Mouse (Mus musculus) forebrain, postnatal 0 days (tissue): Measurements from ENCODE around the gene Lamc2. TPM values are rescaled to one million over a fixed set of nuclear protein-coding genes. Genes with fewer than 3 reads are reported as not detected.
A peak's percentile ranks its signal among the peaks of the same experiment; 100 is the strongest.

ENCODE experiments used
- ATAC-seq: fragments of 200-750 bp; cut with Nextera tagmentation; 2 replicates; pipeline ENCODE4 v1.8.0; 2017; ENCODE audit warnings: mild to moderate bottlenecking, moderate library complexity
- DNase-seq: peaks from one replicate; pipeline ENCODE4 v3.0.0-alpha.2; 2015
- H3K27ac ChIP-seq: fragments of 300-500 bp; sonication (generic); 2 replicates; pipeline ENCODE4 v1.5.1; 2014; ENCODE audit warnings: low read depth, mild to moderate bottlenecking, antibody characterized with exemption, low read length, moderate library complexity, mixed read lengths
- H3K27me3 ChIP-seq: fragments of 300-500 bp; sonication (generic); 2 replicates; pipeline ENCODE4 v1.6.1; 2014; ENCODE audit warnings: mild to moderate bottlenecking, low read length, mixed read lengths; ENCODE audit not compliant: insufficient read depth
- H3K36me3 ChIP-seq: fragments of 300-500 bp; sonication (generic); 2 replicates; pipeline ENCODE4 v1.6.1; 2014; ENCODE audit warnings: mild to moderate bottlenecking, moderate library complexity; ENCODE audit not compliant: insufficient read depth
- H3K4me1 ChIP-seq: fragments of 300-500 bp; sonication (generic); 2 replicates; pipeline ENCODE4 v1.6.1; 2014; ENCODE audit warnings: antibody characterized with exemption; ENCODE audit not compliant: insufficient read depth
- H3K4me2 ChIP-seq: fragments of 300-500 bp; sonication (generic); 2 replicates; pipeline ENCODE4 v1.6.1; 2014; ENCODE audit warnings: low read depth, mild to moderate bottlenecking, moderate library complexity
- H3K4me3 ChIP-seq: fragments of 300-500 bp; sonication (generic); 2 replicates; pipeline ENCODE4 v1.5.1; 2014; ENCODE audit warnings: low read depth, low read length, mixed read lengths
- H3K9ac ChIP-seq: fragments of 300-500 bp; sonication (generic); 2 replicates; pipeline ENCODE4 v1.6.1; 2014; ENCODE audit warnings: mild to moderate bottlenecking
- H3K9me3 ChIP-seq: fragments of 300-500 bp; sonication (generic); 2 replicates; pipeline ENCODE4 v1.6.1; 2016; ENCODE audit warnings: low read length
- CTCF ChIP-seq: sonication (generic); IDR thresholded peaks from 2 replicates; pipeline ENCODE4 v1.5.1; 2016; ENCODE audit warnings: antibody characterized with exemption, control low read depth, low read depth
- WGBS: fragments of 180-500 bp; shearing (Covaris S2); extraction: QIAGEN DNeasy Blood & Tissue Kit; methylation state at CpG from one replicate; pipeline ENCODE4 v1.1.7; 2014; 5-methylcytosine and 5-hydroxymethylcytosine counted together
- polyA plus RNA-seq: library from polyadenylated mRNA; unstranded; fragments of >200 nt; fragmentation: Nextera tagmentation; extraction: Ambion mirVana; gene quantifications from 2 replicates; pipeline ENCODE4 v1.2.1, GENCODE M21; 2015
- total RNA-seq: library from RNA; depleted of rRNA; stranded (reverse); fragments of >200 nt; gene quantifications from 2 replicates; pipeline ENCODE4 v1.2.3, GENCODE M21; 2014

Lamc2 gene
- total and polyA plus RNA-seq, 2 experiments from 2014 or later, result 4.4 to 5.8 TPM

DNA sequence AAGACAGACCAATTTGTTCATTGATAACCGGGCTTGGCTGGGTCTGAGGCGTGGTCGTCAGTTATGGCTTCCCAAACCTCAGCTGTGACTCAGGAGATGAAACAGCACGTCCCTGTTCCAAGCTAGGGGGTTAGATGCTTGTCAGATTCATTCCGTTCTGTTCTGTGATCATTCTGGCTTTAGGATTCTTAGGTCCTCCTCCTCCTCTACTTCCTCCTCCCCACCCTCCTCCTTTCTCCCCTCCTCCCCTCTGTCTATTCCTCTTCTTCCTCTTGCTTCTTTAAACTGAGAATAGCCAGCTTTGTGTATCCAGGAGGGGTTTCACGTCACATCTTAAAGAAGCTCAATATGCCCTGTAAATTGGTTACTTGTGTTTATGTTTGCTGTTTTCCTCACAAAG is 65.7 kb downstream of the Lamc2 start:
- WGBS, result 73% methylated on average over 6 of the region's 6 CpGs
- H3K4me3 ChIP-seq, result no peak overlapping the region
- no peaks in the 10 kb centered on the region for H3K27me3 ChIP-seq

DNA sequence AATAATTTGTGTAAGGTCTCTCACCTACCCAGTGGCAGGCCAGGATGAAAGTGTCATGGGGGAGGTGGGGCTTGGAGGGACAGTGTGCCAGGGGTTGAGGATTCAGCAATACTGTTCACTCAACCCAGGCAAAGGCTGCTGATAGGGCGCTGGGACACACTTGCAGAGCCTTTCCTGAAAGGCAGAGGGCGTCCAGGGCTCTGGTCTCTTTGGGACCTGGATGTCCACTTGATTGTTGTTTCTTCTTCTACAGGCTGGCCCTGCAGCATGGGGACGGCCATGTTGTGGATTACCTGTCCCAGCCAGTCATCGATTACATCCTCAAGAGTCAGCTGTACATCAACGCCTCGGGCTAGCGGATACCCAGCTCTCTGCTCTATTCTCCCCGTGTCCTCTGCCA is 70.9 kb downstream of the Lamc2 start:
- Histone ChIP-seq H3K4me3 (no peak overlapping the region), H3K36me3 (peaks cover 34% of the 10 kb centered on the region), H3K27me3 (no peaks in the 10 kb centered on the region), H3K9me3 (no peaks in the 10 kb centered on the region), H3K9ac (no peak overlapping the region), H3K4me1 (no peaks in the 10 kb centered on the region), H3K4me2 (no peak overlapping the region), H3K27ac (no peak overlapping the region)
- 89% methylated on average over 8 of the region's 8 CpGs for WGBS
- no peak for TF ChIP-seq CTCF
- ATAC-seq, result no peak
- no peak for DNase-seq

More for the DNA sequence above, 65.7 kb downstream of the Lamc2 start:
- Histone ChIP-seq H3K27ac (no peak overlapping the region), H3K36me3 (peaks cover 12% of the 10 kb centered on the region; the same call in 1 of the 2 replicates), H3K9me3 (no peaks in the 10 kb centered on the region), H3K4me1 (no peaks in the 10 kb centered on the region), H3K9ac (no peak overlapping the region), H3K4me2 (no peak overlapping the region)
- DNase-seq (no peak), ATAC-seq (no peak)
- no peak for TF ChIP-seq CTCF

DNA sequence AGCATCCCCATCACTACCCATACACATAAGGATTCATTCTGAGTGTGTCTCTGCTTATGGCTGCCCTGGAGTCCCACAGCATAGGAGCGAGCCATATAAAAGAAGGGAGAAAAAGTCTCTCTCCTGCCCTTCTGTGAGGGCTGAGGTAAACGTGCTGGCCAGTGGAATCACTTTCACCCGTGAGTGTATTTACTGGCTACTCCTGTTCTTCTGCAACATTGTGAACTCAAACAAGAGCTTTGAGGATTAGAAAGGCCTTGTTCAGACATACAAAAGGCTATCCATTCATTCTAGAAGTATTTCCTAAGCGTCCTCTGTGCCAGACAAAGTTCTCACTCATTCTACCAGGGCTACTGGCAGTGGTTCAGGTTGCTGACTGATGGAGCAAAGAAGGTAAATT is 74.7 kb downstream of the Lamc2 start:
- Histone ChIP-seq H3K4me3 (no peak overlapping the region), H3K9me3 (no peaks in the 10 kb centered on the region), H3K27ac (no peak overlapping the region), H3K9ac (no peak overlapping the region), H3K4me2 (no peak overlapping the region), H3K27me3 (no peaks in the 10 kb centered on the region), H3K4me1 (no peaks in the 10 kb centered on the region), H3K36me3 (peaks cover 27% of the 10 kb centered on the region)
- no peak for ATAC-seq
- no peak for DNase-seq
- TF ChIP-seq CTCF, result no peak
- WGBS, result 31% methylated on average over 4 of the region's 4 CpGs

DNA sequence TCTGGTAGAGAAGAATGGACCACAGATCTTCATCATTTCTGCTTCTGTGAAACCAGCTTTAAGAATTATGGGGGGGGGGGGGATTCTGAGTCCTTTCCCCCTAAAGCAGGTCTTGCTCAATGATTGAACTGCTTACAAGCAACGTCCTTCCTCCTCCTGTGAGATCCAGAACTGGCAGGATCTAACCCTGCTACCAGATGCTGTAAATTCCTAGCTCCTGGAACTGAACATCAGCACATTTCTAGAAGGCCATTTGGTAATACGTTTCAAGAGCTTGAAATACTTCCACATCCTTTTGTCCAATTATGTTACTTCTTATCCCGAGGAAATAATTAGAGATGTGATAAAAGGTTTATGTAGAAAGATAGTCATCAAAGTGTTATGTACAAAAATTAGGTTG is 76.4 kb downstream of the Lamc2 start:
- no peaks in the 10 kb centered on the region for H3K4me1 ChIP-seq
- H3K27me3 ChIP-seq, result no peaks in the 10 kb centered on the region
- no peak overlapping the region for H3K4me3 ChIP-seq
- no peak overlapping the region for H3K27ac ChIP-seq
- peaks cover 17% of the 10 kb centered on the region for H3K36me3 ChIP-seq
- ATAC-seq (no peak), DNase-seq (no peak)
- 69% methylated on average over 3 of the region's 3 CpGs for WGBS
- TF ChIP-seq CTCF, result no peak
- no peak overlapping the region for H3K9ac ChIP-seq
- H3K9me3 ChIP-seq, result no peaks in the 10 kb centered on the region
- H3K4me2 ChIP-seq, result no peak overlapping the region

DNA sequence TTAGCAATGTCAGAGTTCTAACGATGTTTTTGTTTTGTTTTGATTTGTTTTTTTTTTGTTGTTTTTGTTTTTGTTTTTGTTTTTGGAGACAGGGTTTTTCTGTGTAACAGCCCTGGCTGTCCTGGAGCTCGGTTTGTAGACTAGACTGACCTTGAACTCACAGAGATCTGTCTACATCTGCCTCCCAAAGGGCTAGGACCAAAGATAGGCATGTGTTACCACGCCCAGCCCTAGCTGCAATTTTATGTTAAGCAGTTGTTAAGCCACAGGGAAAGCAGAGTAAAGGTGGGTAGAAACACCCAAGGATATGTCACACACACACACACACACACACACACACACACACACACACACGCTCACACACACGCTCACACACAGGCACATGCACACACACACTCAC is 76.9 kb downstream of the Lamc2 start:
- H3K27me3 ChIP-seq, result no peaks in the 10 kb centered on the region
- H3K36me3 ChIP-seq, result peaks cover 15% of the 10 kb centered on the region; the same call in 1 of the 2 replicates
- no peak overlapping the region for H3K4me2 ChIP-seq
- DNase-seq (no peak), ATAC-seq (no peak)
- H3K9ac ChIP-seq, result no peak overlapping the region
- H3K27ac ChIP-seq, result no peak overlapping the region
- H3K4me3 ChIP-seq, result no peak overlapping the region
- no peaks in the 10 kb centered on the region for H3K9me3 ChIP-seq
- H3K4me1 ChIP-seq, result no peaks in the 10 kb centered on the region
- TF ChIP-seq CTCF, result no peak
- 84% methylated on average over 5 of the region's 5 CpGs for WGBS

DNA sequence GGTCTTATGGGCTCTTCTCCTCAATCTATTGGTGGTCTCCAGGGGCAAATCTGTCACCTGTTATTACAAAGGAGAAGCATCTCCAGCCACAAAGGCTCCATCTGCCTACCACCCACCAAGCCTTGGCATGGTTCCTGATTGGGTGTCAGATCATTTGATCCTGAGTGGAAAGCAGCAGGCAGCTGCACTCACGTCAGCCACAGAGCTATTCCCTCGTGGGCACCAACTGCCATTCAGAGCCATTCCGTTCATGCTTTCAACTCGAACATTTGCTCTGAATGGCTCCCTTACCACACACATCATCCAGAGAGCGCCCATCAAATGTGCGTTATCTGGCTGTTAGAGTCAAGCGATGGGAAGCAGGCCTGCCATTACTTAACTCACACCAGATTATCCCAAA is 78.4 kb downstream of the Lamc2 start:
- H3K4me2 ChIP-seq, result no peak overlapping the region
- H3K4me3 ChIP-seq, result no peak overlapping the region
- H3K9ac ChIP-seq, result no peak overlapping the region
- no peaks in the 10 kb centered on the region for H3K9me3 ChIP-seq
- TF ChIP-seq CTCF, result no peak
- peak; percentile 59 for DNase-seq
- H3K27me3 ChIP-seq, result no peaks in the 10 kb centered on the region
- no peak overlapping the region for H3K27ac ChIP-seq
- peak; percentile 87 for ATAC-seq
- H3K4me1 ChIP-seq, result no peaks in the 10 kb centered on the region
- WGBS, result 36% methylated on average over 7 of the region's 7 CpGs
- H3K36me3 ChIP-seq, result peaks cover 9% of the 10 kb centered on the region; the same call in 1 of the 2 replicates

DNA sequence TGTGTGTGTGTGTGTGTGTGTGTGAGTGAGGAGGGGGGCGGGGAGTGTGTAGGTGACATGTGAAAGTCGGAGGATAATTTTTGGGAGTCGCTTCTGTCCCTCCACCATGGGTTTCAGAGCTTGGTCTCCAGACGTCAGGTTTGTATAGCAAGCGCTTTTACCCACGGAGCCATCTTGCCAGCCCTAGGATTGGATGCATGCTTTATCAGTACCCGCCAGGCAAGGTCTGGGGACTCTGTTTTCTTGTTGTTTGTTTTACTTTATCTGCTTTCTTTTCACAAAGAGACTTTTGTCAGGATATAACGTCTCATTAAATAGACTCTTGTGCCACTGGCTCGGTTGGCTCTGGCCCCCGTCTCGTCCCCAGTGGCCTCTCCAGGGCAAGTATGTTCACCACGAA is 81.4 kb downstream of the Lamc2 start:
- Histone ChIP-seq H3K9ac (no peak overlapping the region), H3K27me3 (no peaks in the 10 kb centered on the region), H3K36me3 (peaks cover 4% of the 10 kb centered on the region; the same call in 1 of the 2 replicates), H3K4me2 (no peak overlapping the region), H3K4me3 (no peak overlapping the region), H3K27ac (no peak overlapping the region), H3K9me3 (no peaks in the 10 kb centered on the region), H3K4me1 (no peaks in the 10 kb centered on the region)
- ATAC-seq (no peak), DNase-seq (no peak)
- 73% methylated on average over 12 of the region's 12 CpGs for whole genome bisulfite sequencing
- no peak for TF ChIP-seq CTCF

DNA sequence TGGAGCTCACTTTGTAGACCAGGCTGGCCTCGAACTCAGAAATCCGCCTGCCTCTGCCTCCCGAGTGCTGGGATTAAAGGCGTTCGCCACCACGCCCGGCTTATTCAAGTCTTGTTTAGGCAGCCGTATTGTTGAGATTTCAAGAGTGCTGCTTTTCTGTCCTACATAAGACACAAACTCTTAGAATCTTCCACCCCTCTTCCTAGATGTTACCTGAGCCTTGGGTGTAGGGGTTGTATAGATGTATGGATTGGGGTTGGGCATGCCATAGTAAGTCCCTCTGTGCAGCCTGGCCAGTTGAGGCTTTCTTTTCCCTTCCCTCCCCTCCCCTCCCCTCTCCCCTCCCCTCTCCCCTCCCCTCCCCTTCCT is 83.1 kb downstream of the Lamc2 start:
- H3K36me3 ChIP-seq, result peaks cover 4% of the 10 kb centered on the region
- ATAC-seq, result no peak
- WGBS, result 98% methylated on average over 7 of the region's 8 CpGs

More for the DNA sequence above, 83.1 kb downstream of the Lamc2 start:
- no peak overlapping the region for H3K27ac ChIP-seq
- H3K9ac ChIP-seq, result no peak overlapping the region
- TF ChIP-seq CTCF, result no peak
- no peaks in the 10 kb centered on the region for H3K4me1 ChIP-seq
- H3K27me3 ChIP-seq, result no peaks in the 10 kb centered on the region
- no peak overlapping the region for H3K4me2 ChIP-seq
- DNase-seq, result no peak
- no peak overlapping the region for H3K4me3 ChIP-seq
- no peaks in the 10 kb centered on the region for H3K9me3 ChIP-seq
